Mouse (Mus musculus): ENCODE results near the gene Mybphl. TPM values are rescaled to one million over a fixed set of nuclear protein-coding genes. Genes with fewer than 3 reads are reported as not detected.

Mybphl gene
- total and polyA plus RNA-seq, 3 experiments = not detected

- ATAC-seq (ENCODE audit: extremely low read depth, insufficient number of reproducible peaks, low FRiP score, poor library complexity, severe bottlenecking) (no peak), DNase-seq (ENCODE audit: low spot score) (no peak)
- Histone ChIP-seq H3K9me3 (replicated peaks) (peaks cover 38% of the 10 kb centered on the region), H3K4me3 (ENCODE audit: low read depth, low read length) (no peak within 1 kb of the TSS; the same call in 1 of the 2 replicates), H3K27me3 (ENCODE audit: insufficient read depth, low read length) (peaks cover 40% of the 10 kb centered on the region), H3K4me1 (ENCODE audit: insufficient read depth, low read depth, low read length) (no peaks in the 10 kb centered on the region), H3K36me3 (replicated peaks) (no peaks in the 10 kb centered on the region)
- TF ChIP-seq POLR2AphosphoS5 (IDR thresholded peaks at IDR 0.05; ENCODE audit: insufficient replicate concordance, low read depth, low read length) = no peak
- TF ChIP-seq CTCF (IDR thresholded peaks at IDR 0.05; ENCODE audit: low read depth, low read length) = no peak
- TF ChIP-seq TAL1 (conservative IDR thresholded peaks at IDR 0.05; ENCODE audit: low read depth, low read length) = no peak
- no peak for TF ChIP-seq GATA2 (IDR thresholded peaks at IDR 0.05; ENCODE audit: borderline replicate concordance, low read depth, low read length)
- no peak for TF ChIP-seq GATA1 (IDR thresholded peaks at IDR 0.05; ENCODE audit: borderline replicate concordance, low read length)
Measured at GRCm38 (mm10) chr3:108414857-108415830, 50.4 kb downstream of the Mybphl start, which contains the start of gene Celsr2. Gene Celsr2 (minus strand): TSS chr3:108415552.

DNA sequence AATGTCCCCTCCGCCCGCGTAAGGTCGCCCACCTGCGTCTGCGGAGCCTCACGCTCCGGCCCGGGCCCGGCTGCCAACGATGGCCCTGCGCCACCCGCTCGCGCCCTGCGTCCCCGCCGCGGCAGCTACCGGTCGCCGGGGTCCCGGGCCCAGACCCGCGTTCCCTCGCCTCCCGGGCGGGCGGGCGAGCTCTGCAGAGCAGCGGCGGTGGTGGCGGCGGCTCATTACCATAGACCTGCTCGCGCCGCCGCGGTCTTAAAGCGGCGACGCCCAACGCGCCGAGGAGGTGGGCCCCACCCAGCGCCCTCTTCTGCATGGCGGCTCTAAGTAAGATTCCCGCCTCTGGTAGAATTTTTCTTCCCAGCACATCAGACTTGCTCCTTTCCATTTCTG, 51.1 kb downstream of the Mybphl start:
- Histone ChIP-seq H3K36me3 (replicated peaks) (no peaks in the 10 kb centered on the region), H3K9me3 (replicated peaks) (peaks cover 38% of the 10 kb centered on the region), H3K27me3 (ENCODE audit: insufficient read depth, low read length) (peaks cover 35% of the 10 kb centered on the region), H3K4me1 (ENCODE audit: insufficient read depth, low read depth, low read length) (no peaks in the 10 kb centered on the region), H3K4me3 (ENCODE audit: low read depth, low read length) (no peak overlapping the region; the same call in 1 of the 2 replicates)
- DNase-seq (ENCODE audit: low spot score) = no peak
- no peak for ATAC-seq (ENCODE audit: extremely low read depth, insufficient number of reproducible peaks, low FRiP score, poor library complexity, severe bottlenecking)
- TF ChIP-seq CTCF (IDR thresholded peaks at IDR 0.05; ENCODE audit: low read depth, low read length) = no peak
- no peak for TF ChIP-seq POLR2AphosphoS5 (IDR thresholded peaks at IDR 0.05; ENCODE audit: insufficient replicate concordance, low read depth, low read length)
- TF ChIP-seq GATA1 (IDR thresholded peaks at IDR 0.05; ENCODE audit: borderline replicate concordance, low read length) = no peak
- TF ChIP-seq TAL1 (conservative IDR thresholded peaks at IDR 0.05; ENCODE audit: low read depth, low read length) = no peak
- TF ChIP-seq GATA2 (IDR thresholded peaks at IDR 0.05; ENCODE audit: borderline replicate concordance, low read depth, low read length) = no peak

- Histone ChIP-seq H3K27me3 (ENCODE audit: insufficient read depth, low read length) (peaks cover 19% of the 10 kb centered on the region), H3K9me3 (replicated peaks) (no peaks in the 10 kb centered on the region), H3K36me3 (replicated peaks) (peaks cover 39% of the 10 kb centered on the region), H3K4me1 (ENCODE audit: insufficient read depth, low read depth, low read length) (peaks cover 12% of the 10 kb centered on the region), H3K4me3 (ENCODE audit: low read depth, low read length) (no peak overlapping the region)
- TF ChIP-seq CTCF (IDR thresholded peaks at IDR 0.05; ENCODE audit: low read depth, low read length) (no peak), GATA1 (IDR thresholded peaks at IDR 0.05; ENCODE audit: borderline replicate concordance, low read length) (no peak), TAL1 (conservative IDR thresholded peaks at IDR 0.05; ENCODE audit: low read depth, low read length) (no peak), POLR2AphosphoS5 (IDR thresholded peaks at IDR 0.05; ENCODE audit: insufficient replicate concordance, low read depth, low read length) (no peak; the same call in 1 of the 2 replicates), GATA2 (IDR thresholded peaks at IDR 0.05; ENCODE audit: borderline replicate concordance, low read depth, low read length) (no peak)
- ATAC-seq (ENCODE audit: extremely low read depth, insufficient number of reproducible peaks, low FRiP score, poor library complexity, severe bottlenecking) (no peak), DNase-seq (ENCODE audit: low spot score) (no peak)
Measured at GRCm38 (mm10) chr3:108423006-108423405, 58.3 kb downstream of the Mybphl start.

GRCm38 (mm10) chr3:108423844-108424801, 59.4 kb downstream of the Mybphl start:
- TF ChIP-seq GATA2 (IDR thresholded peaks at IDR 0.05; ENCODE audit: borderline replicate concordance, low read depth, low read length) (no peak), TAL1 (conservative IDR thresholded peaks at IDR 0.05; ENCODE audit: low read depth, low read length) (no peak), POLR2AphosphoS5 (IDR thresholded peaks at IDR 0.05; ENCODE audit: insufficient replicate concordance, low read depth, low read length) (no peak), GATA1 (IDR thresholded peaks at IDR 0.05; ENCODE audit: borderline replicate concordance, low read length) (no peak), CTCF (IDR thresholded peaks at IDR 0.05; ENCODE audit: low read depth, low read length) (no peak)
- peaks cover 12% of the 10 kb centered on the region for H3K4me1 ChIP-seq (ENCODE audit: insufficient read depth, low read depth, low read length)
- ATAC-seq (ENCODE audit: extremely low read depth, insufficient number of reproducible peaks, low FRiP score, poor library complexity, severe bottlenecking) (no peak), DNase-seq (ENCODE audit: low spot score) (no peak)
- H3K9me3 ChIP-seq (replicated peaks) = no peaks in the 10 kb centered on the region
- peaks cover 50% of the 10 kb centered on the region for H3K36me3 ChIP-seq (replicated peaks)
- no peak overlapping the region for H3K4me3 ChIP-seq (ENCODE audit: low read depth, low read length)
- peaks cover 12% of the 10 kb centered on the region; the same call in 1 of the 2 replicates for H3K27me3 ChIP-seq (ENCODE audit: insufficient read depth, low read length)

GRCm38 (mm10) chr3:108424944-108425623, 60.4 kb downstream of the Mybphl start:
- DNase-seq (ENCODE audit: low spot score) = no peak
- no peak for ATAC-seq (ENCODE audit: extremely low read depth, insufficient number of reproducible peaks, low FRiP score, poor library complexity, severe bottlenecking)
- Histone ChIP-seq H3K36me3 (replicated peaks) (peaks cover 60% of the 10 kb centered on the region), H3K9me3 (replicated peaks) (no peaks in the 10 kb centered on the region), H3K4me1 (ENCODE audit: insufficient read depth, low read depth, low read length) (peaks cover 12% of the 10 kb centered on the region), H3K4me3 (ENCODE audit: low read depth, low read length) (no peak overlapping the region), H3K27me3 (ENCODE audit: insufficient read depth, low read length) (peaks cover 5% of the 10 kb centered on the region; the same call in 1 of the 2 replicates)
- TF ChIP-seq GATA2 (IDR thresholded peaks at IDR 0.05; ENCODE audit: borderline replicate concordance, low read depth, low read length) = no peak
- no peak for TF ChIP-seq CTCF (IDR thresholded peaks at IDR 0.05; ENCODE audit: low read depth, low read length)
- no peak for TF ChIP-seq GATA1 (IDR thresholded peaks at IDR 0.05; ENCODE audit: borderline replicate concordance, low read length)
- TF ChIP-seq POLR2AphosphoS5 (IDR thresholded peaks at IDR 0.05; ENCODE audit: insufficient replicate concordance, low read depth, low read length) = no peak
- no peak for TF ChIP-seq TAL1 (conservative IDR thresholded peaks at IDR 0.05; ENCODE audit: low read depth, low read length)

Data from G1E (cell line).